Mouse (Mus musculus) ES-Bruce4 (cell line): ENCODE measurements around the gene Ctla4. TPM values are rescaled to one million over a fixed set of nuclear protein-coding genes. Genes with fewer than 3 reads are reported as not detected.

ENCODE experiments used
- H3K27ac ChIP-seq: 2 replicates; pipeline ENCODE4 v1.5.1; 2012; ENCODE audit warnings: low read length, inconsistent platforms; ENCODE audit not compliant: insufficient read depth
- H3K27me3 ChIP-seq: 2 replicates; pipeline ENCODE4 v1.6.1; 2012; ENCODE audit warnings: mild to moderate bottlenecking, low read length, inconsistent platforms; ENCODE audit not compliant: control insufficient read depth, poor library complexity, insufficient read depth, severe bottlenecking
- H3K36me3 ChIP-seq: 2 replicates; pipeline ENCODE4 v1.6.1; 2012; ENCODE audit warnings: inconsistent platforms, mild to moderate bottlenecking, low read length, moderate library complexity; ENCODE audit not compliant: control insufficient read depth, poor library complexity, insufficient read depth, severe bottlenecking
- H3K4me1 ChIP-seq: one replicate; pipeline ENCODE4 v1.8.1; 2011; ENCODE audit warnings: low read length; ENCODE audit not compliant: control insufficient read depth, insufficient read depth
- H3K4me3 ChIP-seq: 2 replicates; pipeline ENCODE4 v1.5.1; 2011; ENCODE audit warnings: low read depth, mild to moderate bottlenecking, low read length
- H3K9ac ChIP-seq: 2 replicates; pipeline ENCODE4 v1.6.1; 2012; ENCODE audit warnings: low read depth, mild to moderate bottlenecking, inconsistent platforms; ENCODE audit not compliant: poor library complexity, severe bottlenecking
- H3K9me3 ChIP-seq: replicated peaks from 2 replicates; pipeline ENCODE4 v1.6.1; 2012; ENCODE audit warnings: mild to moderate bottlenecking, low read length, inconsistent platforms; ENCODE audit not compliant: control insufficient read depth, poor library complexity, insufficient read depth, severe bottlenecking
- CTCF ChIP-seq: IDR thresholded peaks from one replicate; pipeline ENCODE4 v1.8.1; 2011; ENCODE audit warnings: low read depth, low read length
- EP300 ChIP-seq: IDR thresholded peaks from 2 replicates; pipeline ENCODE4 v1.6.1; 2011; ENCODE audit warnings: low read depth, low read length; ENCODE audit not compliant: insufficient read depth
- POLR2A ChIP-seq: IDR thresholded peaks from one replicate; pipeline ENCODE4 v1.8.1; 2011; ENCODE audit warnings: low read length; ENCODE audit not compliant: insufficient read depth
- polyA plus RNA-seq: library from polyadenylated mRNA; stranded (reverse); fragments of >200 nt; gene quantifications from 2 replicates; pipeline ENCODE4 v1.2.4, GENCODE M21; 2011; ENCODE audit warnings: low read depth; ENCODE audit not compliant: missing spikeins, insufficient read depth, insufficient read length

Gene Ctla4
- polyA plus RNA-seq, 1 experiment: not detected

GRCm38 (mm10) chr1:60938974-60939373 is 52.2 kb downstream of the Ctla4 start:
- no peak overlapping the region for H3K4me3 ChIP-seq
- no peaks in the 10 kb centered on the region for H3K9me3 ChIP-seq
- no peak for TF ChIP-seq CTCF
- no peak for TF ChIP-seq POLR2A
- TF ChIP-seq EP300: no peak
- H3K4me1 ChIP-seq: no peaks in the 10 kb centered on the region
- H3K36me3 ChIP-seq: no peaks in the 10 kb centered on the region
- no peaks in the 10 kb centered on the region for H3K27me3 ChIP-seq
- no peak overlapping the region for H3K27ac ChIP-seq
- no peak overlapping the region for H3K9ac ChIP-seq

- no peak overlapping the region for H3K27ac ChIP-seq
- TF ChIP-seq POLR2A: no peak
- TF ChIP-seq EP300: no peak
- TF ChIP-seq CTCF: no peak
- no peaks in the 10 kb centered on the region for H3K27me3 ChIP-seq
- no peak overlapping the region for H3K9ac ChIP-seq
- no peak overlapping the region for H3K4me3 ChIP-seq
- no peaks in the 10 kb centered on the region for H3K4me1 ChIP-seq
- H3K36me3 ChIP-seq: no peaks in the 10 kb centered on the region
- H3K9me3 ChIP-seq: no peaks in the 10 kb centered on the region
These were observed 53.2 kb downstream of the Ctla4 start for GRCm38 (mm10) chr1:60940023-60940422.

- Histone ChIP-seq H3K36me3 (no peaks in the 10 kb centered on the region), H3K27me3 (no peaks in the 10 kb centered on the region), H3K9ac (no peak overlapping the region), H3K4me1 (no peaks in the 10 kb centered on the region), H3K9me3 (no peaks in the 10 kb centered on the region), H3K27ac (no peak overlapping the region), H3K4me3 (no peak overlapping the region)
- TF ChIP-seq POLR2A: no peak
- TF ChIP-seq CTCF: no peak
- no peak for TF ChIP-seq EP300
These were observed 53.8 kb downstream of the Ctla4 start for GRCm38 (mm10) chr1:60940620-60941019.

GRCm38 (mm10) chr1:60941056-60942048 is 54.6 kb downstream of the Ctla4 start:
- TF ChIP-seq POLR2A (no peak), EP300 (no peak), CTCF (no peak)
- Histone ChIP-seq H3K27ac (no peak overlapping the region), H3K27me3 (no peaks in the 10 kb centered on the region), H3K4me3 (no peak overlapping the region), H3K9me3 (no peaks in the 10 kb centered on the region), H3K9ac (no peak overlapping the region), H3K36me3 (no peaks in the 10 kb centered on the region), H3K4me1 (no peaks in the 10 kb centered on the region)

- Histone ChIP-seq H3K4me3 (no peak overlapping the region), H3K4me1 (no peaks in the 10 kb centered on the region), H3K36me3 (no peaks in the 10 kb centered on the region), H3K27me3 (no peaks in the 10 kb centered on the region), H3K9ac (no peak overlapping the region), H3K9me3 (no peaks in the 10 kb centered on the region), H3K27ac (no peak overlapping the region)
- TF ChIP-seq CTCF (no peak), POLR2A (no peak), EP300 (no peak)
These were observed 56.1 kb downstream of the Ctla4 start for GRCm38 (mm10) chr1:60942921-60943320.

GRCm38 (mm10) chr1:60945633-60946401 is 59.0 kb downstream of the Ctla4 start:
- Histone ChIP-seq H3K4me3 (no peak overlapping the region), H3K4me1 (no peaks in the 10 kb centered on the region), H3K27me3 (no peaks in the 10 kb centered on the region), H3K27ac (no peak overlapping the region), H3K9me3 (no peaks in the 10 kb centered on the region), H3K36me3 (no peaks in the 10 kb centered on the region), H3K9ac (no peak overlapping the region)
- TF ChIP-seq EP300 (no peak), POLR2A (no peak), CTCF (no peak)
